Mouse (Mus musculus) lung, embryonic 16.5 days (tissue): ENCODE results near the gene Slc17a7. TPM values are rescaled to one million over a fixed set of nuclear protein-coding genes. Genes with fewer than 3 reads are reported as not detected.

Source experiments
- ATAC-seq: fragments of 200-750 bp; cut with Nextera tagmentation; 2 replicates; pipeline ENCODE4 v1.8.0; 2017; ENCODE audit warnings: low read depth, mild to moderate bottlenecking, moderate library complexity
- H3K27ac ChIP-seq: fragments of 300-500 bp; sonication (generic); 2 replicates; pipeline ENCODE4 v1.5.1; 2014; ENCODE audit warnings: mild to moderate bottlenecking, control low read depth, low read length
- H3K27me3 ChIP-seq: fragments of 300-500 bp; sonication (generic); 2 replicates; pipeline ENCODE4 v1.6.1; 2014; ENCODE audit warnings: low read depth, low read length, mixed read lengths; ENCODE audit not compliant: control insufficient read depth, insufficient read depth
- H3K36me3 ChIP-seq: fragments of 300-500 bp; sonication (generic); 2 replicates; pipeline ENCODE4 v1.6.1; 2014; ENCODE audit warnings: low read length; ENCODE audit not compliant: control insufficient read depth, insufficient read depth
- H3K4me1 ChIP-seq: fragments of 300-500 bp; sonication (generic); replicated peaks from 2 replicates; pipeline ENCODE4 v1.6.1; 2014; ENCODE audit warnings: low read length, mixed read lengths; ENCODE audit not compliant: control insufficient read depth, insufficient read depth
- H3K4me2 ChIP-seq: fragments of 300-500 bp; sonication (generic); 2 replicates; pipeline ENCODE4 v1.6.1; 2014; ENCODE audit warnings: low read depth, low read length, control low read depth
- H3K4me3 ChIP-seq: fragments of 300-500 bp; sonication (generic); 2 replicates; pipeline ENCODE4 v1.5.1; 2014; ENCODE audit warnings: mild to moderate bottlenecking, low read length, control low read depth
- H3K9ac ChIP-seq: fragments of 300-500 bp; sonication (generic); 2 replicates; pipeline ENCODE4 v1.6.1; 2014; ENCODE audit warnings: low read length, control low read depth
- H3K9me3 ChIP-seq: fragments of 300-500 bp; sonication (generic); 2 replicates; pipeline ENCODE4 v1.6.1; 2016; ENCODE audit warnings: low read length; ENCODE audit not compliant: control insufficient read depth
- WGBS: fragments of 180-500 bp; shearing (Covaris S2); extraction: QIAGEN DNeasy Blood & Tissue Kit; methylation state at CpG from one replicate; pipeline ENCODE4 v1.1.7; 2014; 5-methylcytosine and 5-hydroxymethylcytosine counted together
- polyA plus RNA-seq: library from polyadenylated mRNA; unstranded; fragments of >200 nt; fragmentation: Nextera tagmentation; extraction: Ambion mirVana; gene quantifications from 2 replicates; pipeline ENCODE4 v1.2.1, GENCODE M21; 2015

The Slc17a7 gene
- polyA plus RNA-seq, 1 experiment from 2014 or later, result 0.99 TPM

- H3K9ac ChIP-seq, result peak overlapping the region; percentile 80
- 54% methylated on average over 15 of the region's 15 CpGs for WGBS
- H3K9me3 ChIP-seq, result no peaks in the 10 kb centered on the region
- ATAC-seq, result no peak
- H3K36me3 ChIP-seq, result peaks cover 24% of the 10 kb centered on the region
- peak overlapping the region; percentile 61 for H3K4me3 ChIP-seq
- H3K27ac ChIP-seq, result peak overlapping the region; percentile 90
- H3K27me3 ChIP-seq, result no peaks in the 10 kb centered on the region
- H3K4me2 ChIP-seq, result peak overlapping the region; percentile 73
- peaks cover 26% of the 10 kb centered on the region for H3K4me1 ChIP-seq
Observed at GRCm38 (mm10) chr7:45129776-45130512, 33.8 kb upstream of the Slc17a7 start.

- no peak overlapping the region for H3K4me3 ChIP-seq
- no peak overlapping the region for H3K4me2 ChIP-seq
- H3K27ac ChIP-seq, result no peak overlapping the region
- peaks cover 5% of the 10 kb centered on the region for H3K36me3 ChIP-seq
- ATAC-seq, result no peak
- no peaks in the 10 kb centered on the region for H3K27me3 ChIP-seq
- 68% methylated on average over 11 of the region's 11 CpGs for WGBS
- peak overlapping the region; percentile 20; the same call in 1 of the 2 replicates for H3K9ac ChIP-seq
- no peaks in the 10 kb centered on the region for H3K9me3 ChIP-seq
- H3K4me1 ChIP-seq, result peaks cover 11% of the 10 kb centered on the region
Observed at GRCm38 (mm10) chr7:45131850-45132249, 31.9 kb upstream of the Slc17a7 start.

- H3K9ac ChIP-seq, result no peak overlapping the region
- H3K4me2 ChIP-seq, result no peak overlapping the region
- H3K4me3 ChIP-seq, result no peak overlapping the region
- WGBS, result 73% methylated on average over 8 of the region's 8 CpGs
- H3K27me3 ChIP-seq, result no peaks in the 10 kb centered on the region
- H3K9me3 ChIP-seq, result no peaks in the 10 kb centered on the region
- H3K4me1 ChIP-seq, result peaks cover 6% of the 10 kb centered on the region
- no peak for ATAC-seq
- H3K36me3 ChIP-seq, result no peaks in the 10 kb centered on the region
- no peak overlapping the region for H3K27ac ChIP-seq
Observed at GRCm38 (mm10) chr7:45133446-45134159, 30.1 kb upstream of the Slc17a7 start.

DNA sequence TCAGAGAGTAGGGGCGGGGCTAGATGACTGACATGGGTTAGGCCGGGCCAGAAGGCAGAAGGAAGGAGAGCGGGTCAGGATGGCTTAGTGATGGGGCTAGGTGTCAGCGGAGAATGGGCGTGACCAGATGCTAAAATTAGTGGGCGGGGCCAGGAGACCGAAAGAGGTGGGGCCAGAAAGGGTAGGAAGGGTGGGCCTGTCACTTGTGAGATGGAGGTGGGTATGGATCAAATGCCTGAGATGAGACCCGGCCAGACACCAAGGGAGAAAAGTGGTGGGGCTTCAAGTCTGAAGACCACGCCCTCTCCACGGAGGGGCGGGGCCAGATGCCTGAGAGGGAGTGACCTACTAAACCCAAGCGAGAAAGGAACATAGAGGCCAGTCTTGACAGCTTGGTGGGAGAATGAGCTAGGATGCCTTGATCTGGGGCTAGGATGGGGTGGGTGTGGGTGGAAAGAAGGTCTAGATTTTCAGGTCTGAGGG, 29.2 kb upstream of the Slc17a7 start:
- H3K27ac ChIP-seq, result no peak overlapping the region
- no peaks in the 10 kb centered on the region for H3K9me3 ChIP-seq
- no peaks in the 10 kb centered on the region for H3K27me3 ChIP-seq
- H3K4me1 ChIP-seq, result peaks cover 5% of the 10 kb centered on the region
- no peak overlapping the region for H3K4me2 ChIP-seq
- no peak overlapping the region for H3K9ac ChIP-seq
- 0 out of 2 replicates have a peak, but pooled peaks have one; percentile 16 for ATAC-seq
- no peak overlapping the region for H3K4me3 ChIP-seq
- H3K36me3 ChIP-seq, result no peaks in the 10 kb centered on the region
- 8% methylated on average over 12 of the region's 12 CpGs for WGBS

DNA sequence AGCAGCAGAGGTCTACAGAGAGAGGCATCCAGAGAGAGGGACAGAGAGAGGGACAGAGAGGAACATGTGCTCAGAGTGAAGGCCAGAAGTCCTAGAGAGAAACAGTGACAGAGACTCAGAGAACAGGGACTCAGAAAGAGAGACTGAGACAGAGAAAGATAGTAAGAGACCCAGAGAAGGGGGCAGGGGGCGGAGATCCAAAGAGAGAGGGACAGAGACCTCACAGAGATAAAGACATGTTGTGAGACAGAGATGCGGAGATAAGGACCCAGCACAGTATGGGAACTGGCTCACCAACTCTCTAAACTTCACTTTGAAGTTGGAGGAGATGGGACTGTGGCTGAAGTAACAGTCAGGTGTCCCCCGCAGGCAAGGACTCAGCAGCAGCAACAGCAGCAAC, 28.4 kb upstream of the Slc17a7 start:
- no peak for ATAC-seq
- H3K36me3 ChIP-seq, result no peaks in the 10 kb centered on the region
- peak overlapping the region; percentile 72 for H3K4me3 ChIP-seq
- peak overlapping the region; percentile 88 for H3K4me2 ChIP-seq
- H3K27me3 ChIP-seq, result no peaks in the 10 kb centered on the region
- H3K9me3 ChIP-seq, result no peaks in the 10 kb centered on the region
- H3K27ac ChIP-seq, result no peak overlapping the region
- H3K9ac ChIP-seq, result peak overlapping the region; percentile 83; the same call in 1 of the 2 replicates
- 70% methylated on average over 3 of the region's 3 CpGs for WGBS
- no peaks in the 10 kb centered on the region; the same call in 1 of the 2 replicates for H3K4me1 ChIP-seq

GRCm38 (mm10) chr7:45135993-45136567, 27.7 kb upstream of the Slc17a7 start, which contains the start of the genes Gm45713 and Flt3l:
Gene Gm45713, minus strand, starts transcription at chr7:45136231.
Gene Flt3l, minus strand, starts transcription at chr7:45136432.
- Histone ChIP-seq H3K9me3 (no peaks in the 10 kb centered on the region), H3K27me3 (no peaks in the 10 kb centered on the region), H3K4me2 (peak within 1 kb of the TSS; percentile 88), H3K9ac (peak within 1 kb of the TSS; percentile 83), H3K36me3 (no peaks in the 10 kb centered on the region), H3K4me1 (no peaks in the 10 kb centered on the region; the same call in 1 of the 2 replicates), H3K4me3 (peak within 1 kb of the TSS; percentile 72), H3K27ac (no peak within 1 kb of the TSS)
- 2% methylated on average over 29 of the region's 29 CpGs for WGBS
- peak; percentile 88 for ATAC-seq

- no peak for ATAC-seq
- Histone ChIP-seq H3K9ac (no peak overlapping the region), H3K27me3 (no peaks in the 10 kb centered on the region), H3K9me3 (no peaks in the 10 kb centered on the region), H3K4me2 (no peak overlapping the region), H3K27ac (no peak overlapping the region), H3K36me3 (peaks cover 2% of the 10 kb centered on the region; the same call in 1 of the 2 replicates), H3K4me3 (no peak overlapping the region), H3K4me1 (no peaks in the 10 kb centered on the region; the same call in 1 of the 2 replicates)
- 67% methylated on average over 12 of the region's 12 CpGs for WGBS
Observed at GRCm38 (mm10) chr7:45137171-45138006, 26.4 kb upstream of the Slc17a7 start.

- H3K4me1 ChIP-seq, result no peaks in the 10 kb centered on the region; the same call in 1 of the 2 replicates
- no peak overlapping the region for H3K9ac ChIP-seq
- no peak overlapping the region for H3K4me2 ChIP-seq
Observed at GRCm38 (mm10) chr7:45138403-45138802, 25.3 kb upstream of the Slc17a7 start.

More at GRCm38 (mm10) chr7:45138403-45138802, 25.3 kb upstream of the Slc17a7 start:
- WGBS, result 79% methylated on average over 1 of the region's 1 CpGs
- ATAC-seq, result no peak
- Histone ChIP-seq H3K4me3 (no peak overlapping the region), H3K36me3 (peaks cover 3% of the 10 kb centered on the region; the same call in 1 of the 2 replicates), H3K27ac (no peak overlapping the region), H3K9me3 (no peaks in the 10 kb centered on the region), H3K27me3 (no peaks in the 10 kb centered on the region)
